Mouse (Mus musculus) ES-Bruce4 (cell line): ENCODE measurements around the gene Ing3. TPM values are rescaled to one million over a fixed set of nuclear protein-coding genes. Genes with fewer than 3 reads are reported as not detected.

Experiments used
- H3K27ac ChIP-seq: 2 replicates; pipeline ENCODE4 v1.5.1; 2012; ENCODE audit warnings: low read length, inconsistent platforms; ENCODE audit not compliant: insufficient read depth
- H3K27me3 ChIP-seq: 2 replicates; pipeline ENCODE4 v1.6.1; 2012; ENCODE audit warnings: mild to moderate bottlenecking, low read length, inconsistent platforms; ENCODE audit not compliant: control insufficient read depth, poor library complexity, insufficient read depth, severe bottlenecking
- H3K36me3 ChIP-seq: 2 replicates; pipeline ENCODE4 v1.6.1; 2012; ENCODE audit warnings: inconsistent platforms, mild to moderate bottlenecking, low read length, moderate library complexity; ENCODE audit not compliant: control insufficient read depth, poor library complexity, insufficient read depth, severe bottlenecking
- H3K4me1 ChIP-seq: one replicate; pipeline ENCODE4 v1.8.1; 2011; ENCODE audit warnings: low read length; ENCODE audit not compliant: control insufficient read depth, insufficient read depth
- H3K4me3 ChIP-seq: 2 replicates; pipeline ENCODE4 v1.5.1; 2011; ENCODE audit warnings: low read depth, mild to moderate bottlenecking, low read length
- H3K9ac ChIP-seq: 2 replicates; pipeline ENCODE4 v1.6.1; 2012; ENCODE audit warnings: low read depth, mild to moderate bottlenecking, inconsistent platforms; ENCODE audit not compliant: poor library complexity, severe bottlenecking
- H3K9me3 ChIP-seq: replicated peaks from 2 replicates; pipeline ENCODE4 v1.6.1; 2012; ENCODE audit warnings: mild to moderate bottlenecking, low read length, inconsistent platforms; ENCODE audit not compliant: control insufficient read depth, poor library complexity, insufficient read depth, severe bottlenecking
- CTCF ChIP-seq: IDR thresholded peaks from one replicate; pipeline ENCODE4 v1.8.1; 2011; ENCODE audit warnings: low read depth, low read length
- EP300 ChIP-seq: IDR thresholded peaks from 2 replicates; pipeline ENCODE4 v1.6.1; 2011; ENCODE audit warnings: low read depth, low read length; ENCODE audit not compliant: insufficient read depth
- POLR2A ChIP-seq: IDR thresholded peaks from one replicate; pipeline ENCODE4 v1.8.1; 2011; ENCODE audit warnings: low read length; ENCODE audit not compliant: insufficient read depth
- polyA plus RNA-seq: library from polyadenylated mRNA; stranded (reverse); fragments of >200 nt; gene quantifications from 2 replicates; pipeline ENCODE4 v1.2.4, GENCODE M21; 2011; ENCODE audit warnings: low read depth; ENCODE audit not compliant: missing spikeins, insufficient read depth, insufficient read length

Ing3 gene
- polyA plus RNA-seq, 1 experiment, result 26.1 TPM

DNA sequence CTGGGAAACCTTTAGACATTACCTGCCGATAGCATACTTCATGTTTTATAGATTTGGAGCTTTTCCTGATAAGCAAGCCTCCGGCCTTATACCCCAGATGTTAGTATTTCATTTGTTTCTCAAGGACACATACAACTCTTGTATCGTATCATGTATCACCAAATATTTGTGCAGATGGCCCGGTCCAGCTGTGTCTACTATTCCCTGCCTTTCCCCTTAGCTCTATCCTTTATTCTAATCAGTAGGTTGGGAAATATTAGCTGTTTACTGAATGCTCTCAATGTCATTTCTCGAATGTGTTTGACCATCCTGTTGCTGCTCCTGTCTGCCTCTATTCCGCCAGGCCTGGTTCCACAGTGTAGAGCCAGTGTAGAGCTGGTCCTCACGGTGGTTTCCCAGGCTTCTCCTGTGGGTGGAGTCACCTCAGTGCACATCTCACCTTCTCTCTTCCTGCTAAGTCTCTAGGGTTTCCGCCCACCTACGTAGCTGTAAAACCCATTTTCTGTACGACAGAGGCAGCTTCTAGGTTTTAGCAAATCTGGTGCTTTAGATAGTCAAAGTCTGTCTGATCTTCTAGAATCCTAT, 54.7 kb downstream of the Ing3 start:
- Histone ChIP-seq H3K27ac (no peak overlapping the region), H3K9ac (no peak overlapping the region), H3K36me3 (no peaks in the 10 kb centered on the region), H3K4me1 (peaks cover 4% of the 10 kb centered on the region), H3K4me3 (no peak overlapping the region), H3K9me3 (no peaks in the 10 kb centered on the region), H3K27me3 (no peaks in the 10 kb centered on the region; the same call in 1 of the 2 replicates)
- no peak for TF ChIP-seq EP300
- TF ChIP-seq CTCF, result no peak
- no peak for TF ChIP-seq POLR2A

DNA sequence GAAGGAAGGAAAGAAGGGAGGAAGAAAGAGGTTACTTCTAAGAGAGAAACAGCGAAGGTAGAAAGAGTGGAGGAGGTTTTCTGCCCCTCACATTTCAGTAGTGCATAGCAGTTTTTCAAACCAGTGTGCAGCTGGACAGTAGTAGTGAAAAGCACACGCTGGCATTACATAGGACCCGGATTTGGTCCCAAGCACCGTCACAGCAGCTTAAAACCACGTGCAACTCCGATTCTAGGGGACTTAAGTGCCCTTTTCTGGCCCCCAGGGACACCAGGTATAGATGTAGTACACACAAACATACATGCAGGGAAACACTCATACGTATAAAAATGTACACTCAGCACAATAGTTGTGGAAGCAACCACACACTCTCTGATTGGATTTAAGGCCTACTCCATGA, 59.0 kb downstream of the Ing3 start:
- Histone ChIP-seq H3K9ac (no peak overlapping the region), H3K9me3 (no peaks in the 10 kb centered on the region), H3K36me3 (no peaks in the 10 kb centered on the region), H3K27ac (no peak overlapping the region), H3K27me3 (no peaks in the 10 kb centered on the region; the same call in 1 of the 2 replicates), H3K4me3 (no peak overlapping the region), H3K4me1 (peaks cover 4% of the 10 kb centered on the region)
- no peak for TF ChIP-seq CTCF
- no peak for TF ChIP-seq EP300
- no peak for TF ChIP-seq POLR2A

DNA sequence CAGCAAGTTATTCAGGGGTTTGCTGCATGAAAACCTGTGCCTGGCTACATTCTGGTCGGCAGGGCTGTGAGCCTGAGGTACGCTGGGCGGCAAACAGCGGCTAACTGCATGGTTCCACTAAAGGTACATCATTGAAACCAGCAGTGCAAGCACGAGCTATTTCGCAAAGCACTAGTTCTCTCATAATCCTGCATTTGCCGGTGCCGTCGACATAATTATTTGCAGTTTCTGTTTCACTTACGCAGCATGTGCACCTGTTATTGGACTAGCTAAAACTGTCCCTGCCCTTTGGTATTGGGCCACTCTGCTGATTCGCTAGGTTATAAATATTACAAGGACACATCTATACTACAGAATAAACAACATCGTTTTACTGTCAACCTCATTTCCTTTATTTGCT, 60.9 kb downstream of the Ing3 start:
- peaks cover 2% of the 10 kb centered on the region for H3K4me1 ChIP-seq
- no peak overlapping the region for H3K27ac ChIP-seq
- no peak for TF ChIP-seq EP300
- TF ChIP-seq CTCF, result no peak
- TF ChIP-seq POLR2A, result no peak
- H3K4me3 ChIP-seq, result no peak overlapping the region
- H3K36me3 ChIP-seq, result no peaks in the 10 kb centered on the region
- H3K27me3 ChIP-seq, result no peaks in the 10 kb centered on the region; the same call in 1 of the 2 replicates
- H3K9ac ChIP-seq, result no peak overlapping the region
- no peaks in the 10 kb centered on the region for H3K9me3 ChIP-seq

DNA sequence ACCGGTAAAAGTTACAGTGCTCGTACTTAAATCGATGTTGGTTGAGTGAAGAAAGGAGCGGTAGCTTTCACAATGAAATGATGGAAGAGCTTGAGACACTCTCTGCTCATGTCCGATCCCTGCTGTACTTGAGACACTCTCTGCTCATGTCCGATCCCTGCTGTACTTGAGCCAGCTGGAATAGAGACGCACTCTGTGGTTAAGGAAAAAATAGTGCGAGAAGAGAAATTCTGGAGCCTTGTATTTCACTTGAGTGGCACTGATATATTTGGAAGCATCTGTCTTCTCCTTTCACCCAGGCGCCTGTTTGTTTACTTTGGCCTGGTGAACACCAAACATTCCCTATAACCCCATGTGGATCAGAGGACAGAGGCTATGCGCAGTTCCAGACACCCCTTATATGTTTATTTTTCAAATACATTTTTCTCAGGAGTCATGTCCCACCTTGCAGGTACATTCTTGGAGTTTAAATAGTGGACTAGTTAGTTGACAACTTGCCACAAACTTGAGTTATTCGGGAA, 61.5 kb downstream of the Ing3 start:
- Histone ChIP-seq H3K27me3 (no peaks in the 10 kb centered on the region; the same call in 1 of the 2 replicates), H3K4me3 (no peak overlapping the region), H3K27ac (no peak overlapping the region), H3K9ac (no peak overlapping the region), H3K4me1 (peaks cover 2% of the 10 kb centered on the region), H3K9me3 (no peaks in the 10 kb centered on the region), H3K36me3 (no peaks in the 10 kb centered on the region)
- TF ChIP-seq EP300 (no peak), CTCF (no peak), POLR2A (no peak)

DNA sequence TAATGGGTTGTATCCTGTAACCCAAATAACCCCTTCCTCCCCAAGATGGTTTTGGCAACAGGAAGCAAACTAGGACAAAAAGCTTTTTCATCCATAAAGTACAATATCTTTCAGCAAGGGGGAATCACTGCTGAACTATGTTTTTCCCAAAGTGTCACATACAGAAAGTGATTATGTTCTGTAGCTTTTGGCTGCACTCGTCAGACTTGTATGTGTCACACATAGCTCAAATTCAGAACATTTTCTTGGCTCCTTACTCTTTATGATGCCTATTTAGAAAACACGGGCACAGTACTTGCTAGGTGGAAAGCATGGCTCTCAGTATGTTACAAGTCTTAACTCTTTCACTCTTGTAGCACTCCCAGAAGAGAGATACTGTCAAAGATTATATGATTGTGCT, 62.2 kb downstream of the Ing3 start:
- Histone ChIP-seq H3K27me3 (no peaks in the 10 kb centered on the region; the same call in 1 of the 2 replicates), H3K36me3 (no peaks in the 10 kb centered on the region), H3K9ac (no peak overlapping the region), H3K9me3 (no peaks in the 10 kb centered on the region), H3K27ac (no peak overlapping the region), H3K4me1 (peaks cover 2% of the 10 kb centered on the region), H3K4me3 (no peak overlapping the region)
- TF ChIP-seq POLR2A, result no peak

DNA sequence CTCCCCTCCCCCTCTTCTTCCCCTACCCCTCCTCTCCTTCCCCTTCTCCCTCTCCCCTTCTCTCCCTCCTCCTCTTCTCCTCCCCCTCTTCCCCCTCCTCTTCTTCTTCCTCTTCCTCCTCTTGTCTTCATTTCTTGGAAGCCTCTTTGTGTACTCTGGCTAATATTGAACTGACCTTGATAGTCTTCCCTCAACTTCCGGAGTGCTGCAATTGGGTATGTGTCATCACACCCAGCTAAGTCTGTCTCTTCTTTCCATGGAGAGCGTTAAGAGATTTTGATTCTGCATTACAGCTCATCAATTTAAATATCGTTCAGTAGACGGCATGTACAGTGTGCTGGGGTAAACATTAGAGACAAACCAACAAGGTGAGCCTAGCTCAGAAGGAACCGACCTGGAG, 62.7 kb downstream of the Ing3 start:
- TF ChIP-seq EP300, result no peak
- TF ChIP-seq POLR2A, result no peak
- no peak for TF ChIP-seq CTCF
- H3K9ac ChIP-seq, result no peak overlapping the region
- no peak overlapping the region for H3K4me3 ChIP-seq
- no peak overlapping the region for H3K27ac ChIP-seq
- H3K4me1 ChIP-seq, result peaks cover 2% of the 10 kb centered on the region
- H3K9me3 ChIP-seq, result no peaks in the 10 kb centered on the region
- H3K27me3 ChIP-seq, result no peaks in the 10 kb centered on the region; the same call in 1 of the 2 replicates
- no peaks in the 10 kb centered on the region for H3K36me3 ChIP-seq
